Mouse (Mus musculus) forebrain, embryonic 14.5 days (tissue): ENCODE results near the gene Eif2ak4. TPM values are rescaled to one million over a fixed set of nuclear protein-coding genes. Genes with fewer than 3 reads are reported as not detected.

ENCODE experiments used
- ATAC-seq: fragments of 200-750 bp; cut with Nextera tagmentation; 2 replicates; pipeline ENCODE4 v1.8.0; 2017; ENCODE audit warnings: mild to moderate bottlenecking, moderate library complexity
- DNase-seq: peaks from one replicate; pipeline ENCODE4 v3.0.0-alpha.2; 2015; ENCODE audit warnings: low spot score
- H3K27ac ChIP-seq: fragments of 300-500 bp; sonication (generic); 2 replicates; pipeline ENCODE4 v1.5.1; 2014; ENCODE audit warnings: low read depth, mild to moderate bottlenecking, control low read depth, low read length, moderate library complexity
- H3K27me3 ChIP-seq: fragments of 300-500 bp; sonication (generic); replicated peaks from 2 replicates; pipeline ENCODE4 v1.6.1; 2014; ENCODE audit warnings: low read length, control low read depth, mixed read lengths; ENCODE audit not compliant: control insufficient read depth, insufficient read depth
- H3K36me3 ChIP-seq: fragments of 300-500 bp; sonication (generic); 2 replicates; pipeline ENCODE4 v1.6.1; 2014; ENCODE audit warnings: low read length, control low read depth; ENCODE audit not compliant: control insufficient read depth, insufficient read depth
- H3K4me1 ChIP-seq: fragments of 300-500 bp; sonication (generic); 2 replicates; pipeline ENCODE4 v1.6.1; 2014; ENCODE audit warnings: antibody characterized with exemption, low read length, control low read depth; ENCODE audit not compliant: control insufficient read depth, insufficient read depth
- H3K4me2 ChIP-seq: fragments of 300-500 bp; sonication (generic); 2 replicates; pipeline ENCODE4 v1.6.1; 2014; ENCODE audit warnings: mild to moderate bottlenecking, control low read depth, low read length
- H3K4me3 ChIP-seq: fragments of 300-500 bp; sonication (generic); 2 replicates; pipeline ENCODE4 v1.5.1; 2014; ENCODE audit warnings: low read depth, low read length, control low read depth
- H3K9ac ChIP-seq: fragments of 300-500 bp; sonication (generic); 2 replicates; pipeline ENCODE4 v1.6.1; 2014; ENCODE audit warnings: mild to moderate bottlenecking, low read length, control low read depth, moderate library complexity
- H3K9me3 ChIP-seq: fragments of 300-500 bp; sonication (generic); replicated peaks from 2 replicates; pipeline ENCODE4 v1.6.1; 2016; ENCODE audit warnings: low read length, control low read depth, mixed read lengths; ENCODE audit not compliant: control insufficient read depth
- WGBS: fragments of 180-500 bp; shearing (Covaris S2); extraction: QIAGEN DNeasy Blood & Tissue Kit; methylation state at CpG from one replicate; pipeline ENCODE4 v1.1.7; 2014; 5-methylcytosine and 5-hydroxymethylcytosine counted together
- polyA plus RNA-seq: library from polyadenylated mRNA; unstranded; fragments of >200 nt; fragmentation: Nextera tagmentation; extraction: Ambion mirVana; gene quantifications from 2 replicates; pipeline ENCODE4 v1.2.1, GENCODE M21; 2014

Eif2ak4 gene
- polyA plus RNA-seq, result 6.4 and 8.4 TPM in 2 replicates

DNA sequence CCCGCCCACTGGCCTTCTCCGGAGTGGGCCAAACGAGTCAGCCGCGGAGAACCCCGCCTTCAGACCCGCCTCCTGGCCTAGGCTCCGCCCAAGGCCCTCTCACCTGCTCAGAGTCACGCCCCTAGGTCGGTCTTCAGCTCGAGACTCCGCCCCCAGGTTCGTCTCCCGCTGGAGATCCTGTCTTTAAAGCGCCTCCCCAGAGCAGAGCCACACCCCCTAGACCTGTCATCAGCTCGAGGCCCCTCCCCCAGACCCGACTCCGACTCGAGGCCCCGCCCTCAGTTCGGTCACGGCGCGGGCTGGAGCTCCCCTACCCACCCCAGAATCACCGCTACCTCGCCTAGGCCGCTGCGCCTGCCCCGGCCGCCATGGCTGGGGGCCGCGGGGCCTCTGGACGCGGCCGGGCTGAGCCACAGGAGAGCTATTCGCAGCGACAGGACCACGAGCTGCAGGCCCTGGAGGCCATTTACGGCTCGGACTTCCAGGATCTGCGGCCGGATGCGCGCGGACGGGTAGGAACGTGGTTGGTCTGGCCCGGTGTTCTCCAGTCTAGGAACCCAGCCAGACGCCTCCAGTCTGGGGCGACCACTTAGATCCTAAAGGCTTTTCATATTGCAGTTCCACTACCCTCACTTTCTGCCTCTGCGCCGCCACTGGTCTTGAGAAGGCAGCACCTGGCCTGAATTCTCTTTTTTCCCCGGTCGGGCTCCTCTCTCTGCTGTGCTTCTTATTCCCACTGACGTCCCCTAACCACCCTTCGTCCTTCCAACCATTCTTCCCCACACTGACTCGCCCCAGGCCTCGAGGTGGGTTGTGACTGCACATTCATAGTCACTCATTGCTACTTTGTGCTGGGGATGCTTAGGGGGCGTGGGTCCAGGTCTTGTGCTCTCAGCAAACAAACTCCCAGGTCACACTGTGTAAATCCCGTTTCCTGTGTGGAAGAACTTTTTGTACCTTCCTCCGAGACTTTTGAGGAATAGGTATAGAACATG lies at the start of gene Eif2ak4:
TSS of gene Eif2ak4 (plus strand) at position 278 of the 995 bp plus-strand sequence.
- ATAC-seq (peak; percentile 96), DNase-seq (peak; percentile 99)
- peak within 1 kb of the TSS; percentile 74 for H3K27ac ChIP-seq
- no peaks in the 10 kb centered on the region for H3K27me3 ChIP-seq
- H3K36me3 ChIP-seq, result no peaks in the 10 kb centered on the region
- 1% methylated on average over 57 of the region's 61 CpGs for WGBS
- no peaks in the 10 kb centered on the region for H3K9me3 ChIP-seq
- peak within 1 kb of the TSS; percentile 81 for H3K4me3 ChIP-seq
- H3K9ac ChIP-seq, result peak within 1 kb of the TSS; percentile 86
- peaks cover 6% of the 10 kb centered on the region; the same call in 1 of the 2 replicates for H3K4me1 ChIP-seq
- H3K4me2 ChIP-seq, result peak within 1 kb of the TSS; percentile 65

DNA sequence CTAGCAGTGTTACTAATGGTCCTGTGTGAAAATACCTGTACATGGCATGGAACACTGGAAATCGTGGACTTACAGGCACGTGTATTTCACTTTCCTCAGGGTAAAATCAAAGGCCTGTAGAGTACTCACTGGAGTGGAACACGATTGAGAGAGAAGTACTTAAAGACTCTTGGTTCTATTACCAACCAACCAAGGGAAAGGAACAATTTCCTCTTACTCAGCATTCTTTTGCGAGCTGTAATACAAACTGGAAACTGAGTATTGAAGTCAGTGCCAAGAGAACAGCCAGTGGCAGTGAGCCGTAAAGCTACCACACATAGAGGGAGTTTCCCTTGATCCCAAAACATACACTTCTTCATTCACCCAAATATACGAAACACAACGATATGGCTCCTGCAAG lies 47.1 kb upstream of the Eif2ak4 start:
- peaks cover 2% of the 10 kb centered on the region; the same call in 1 of the 2 replicates for H3K4me1 ChIP-seq
- no peak for ATAC-seq
- no peak overlapping the region for H3K27ac ChIP-seq
- no peaks in the 10 kb centered on the region for H3K36me3 ChIP-seq
- WGBS, result 80% methylated on average over 7 of the region's 7 CpGs
- H3K27me3 ChIP-seq, result no peaks in the 10 kb centered on the region
- no peaks in the 10 kb centered on the region for H3K9me3 ChIP-seq
- no peak overlapping the region for H3K4me3 ChIP-seq
- no peak for DNase-seq
- no peak overlapping the region for H3K9ac ChIP-seq
- H3K4me2 ChIP-seq, result no peak overlapping the region

DNA sequence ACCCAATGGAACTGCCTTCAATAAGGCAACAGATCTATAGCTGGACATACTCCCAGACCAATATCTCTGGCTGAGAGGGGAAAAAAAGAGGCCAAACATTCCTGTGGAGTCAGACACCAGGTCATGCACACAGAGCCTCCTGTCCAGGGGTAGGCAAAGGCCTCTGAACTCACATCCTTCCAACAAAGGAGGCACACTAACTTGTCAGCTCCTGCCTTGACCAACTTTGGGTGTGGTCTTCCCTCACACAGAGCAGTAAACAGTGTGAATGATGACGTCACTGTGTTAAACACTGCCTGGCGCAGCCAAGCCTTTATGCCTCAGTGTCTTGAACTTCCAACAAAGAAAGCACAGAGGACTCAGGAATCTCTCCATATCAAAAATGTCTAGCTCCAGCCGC lies 44.5 kb upstream of the Eif2ak4 start:
- no peaks in the 10 kb centered on the region for H3K9me3 ChIP-seq
- no peaks in the 10 kb centered on the region for H3K27me3 ChIP-seq
- WGBS, result 64% methylated on average over 3 of the region's 3 CpGs
- peaks cover 2% of the 10 kb centered on the region; the same call in 1 of the 2 replicates for H3K4me1 ChIP-seq
- DNase-seq (no peak), ATAC-seq (no peak)
- H3K4me3 ChIP-seq, result no peak overlapping the region
- no peak overlapping the region for H3K4me2 ChIP-seq
- H3K27ac ChIP-seq, result no peak overlapping the region
- H3K9ac ChIP-seq, result no peak overlapping the region
- no peaks in the 10 kb centered on the region for H3K36me3 ChIP-seq

DNA sequence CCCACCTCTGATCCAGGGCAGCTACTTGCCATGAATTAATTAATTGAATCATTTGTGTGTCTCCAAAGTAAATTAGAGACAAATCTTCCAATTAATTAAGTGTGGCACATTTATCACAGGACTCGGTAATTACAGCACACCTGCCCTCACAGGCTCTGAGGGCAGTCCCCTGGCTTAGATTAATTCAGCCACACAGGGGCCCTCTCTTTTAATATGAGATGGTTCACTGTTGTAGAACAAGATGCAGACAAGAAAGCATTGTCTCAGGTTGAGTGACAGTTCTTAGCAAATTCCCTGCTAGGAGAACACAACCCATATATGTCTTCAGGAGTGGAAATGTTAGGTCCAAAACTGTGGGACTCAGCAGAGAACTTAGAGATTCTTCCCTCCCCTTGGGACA lies 42.9 kb upstream of the Eif2ak4 start:
- Histone ChIP-seq H3K9ac (no peak overlapping the region), H3K36me3 (no peaks in the 10 kb centered on the region), H3K27me3 (no peaks in the 10 kb centered on the region), H3K4me3 (no peak overlapping the region), H3K4me1 (peaks cover 2% of the 10 kb centered on the region; the same call in 1 of the 2 replicates), H3K4me2 (no peak overlapping the region), H3K27ac (no peak overlapping the region), H3K9me3 (no peaks in the 10 kb centered on the region)
- 5% methylated on average over 1 of the region's 1 CpGs for WGBS
- DNase-seq (no peak), ATAC-seq (no peak)

DNA sequence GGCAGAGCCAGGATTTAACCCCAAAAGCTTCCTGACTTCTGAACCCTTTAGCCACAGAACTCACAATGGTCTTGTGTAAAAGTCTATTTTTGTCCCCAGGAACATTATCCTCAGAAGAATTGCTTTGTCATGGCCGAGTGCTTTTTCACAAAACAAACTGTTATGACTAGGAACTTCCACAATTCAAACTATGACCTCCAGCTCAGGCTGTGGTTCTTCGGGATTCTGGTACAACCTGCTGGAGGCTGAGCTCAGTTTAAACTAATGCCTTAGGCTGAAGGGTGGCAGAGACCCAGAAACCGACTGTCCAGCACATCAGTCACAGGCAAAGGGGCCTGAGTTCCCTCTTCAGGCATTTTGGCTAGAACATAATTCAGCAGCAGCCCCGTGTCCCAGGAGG lies 34.9 kb upstream of the Eif2ak4 start:
- Histone ChIP-seq H3K9me3 (no peaks in the 10 kb centered on the region), H3K4me2 (no peak overlapping the region), H3K9ac (no peak overlapping the region), H3K36me3 (no peaks in the 10 kb centered on the region), H3K4me1 (peaks cover 6% of the 10 kb centered on the region; the same call in 1 of the 2 replicates), H3K27ac (no peak overlapping the region), H3K27me3 (no peaks in the 10 kb centered on the region), H3K4me3 (no peak overlapping the region)
- ATAC-seq, result no peak
- no peak for DNase-seq
- WGBS, result 28% methylated on average over 4 of the region's 4 CpGs

DNA sequence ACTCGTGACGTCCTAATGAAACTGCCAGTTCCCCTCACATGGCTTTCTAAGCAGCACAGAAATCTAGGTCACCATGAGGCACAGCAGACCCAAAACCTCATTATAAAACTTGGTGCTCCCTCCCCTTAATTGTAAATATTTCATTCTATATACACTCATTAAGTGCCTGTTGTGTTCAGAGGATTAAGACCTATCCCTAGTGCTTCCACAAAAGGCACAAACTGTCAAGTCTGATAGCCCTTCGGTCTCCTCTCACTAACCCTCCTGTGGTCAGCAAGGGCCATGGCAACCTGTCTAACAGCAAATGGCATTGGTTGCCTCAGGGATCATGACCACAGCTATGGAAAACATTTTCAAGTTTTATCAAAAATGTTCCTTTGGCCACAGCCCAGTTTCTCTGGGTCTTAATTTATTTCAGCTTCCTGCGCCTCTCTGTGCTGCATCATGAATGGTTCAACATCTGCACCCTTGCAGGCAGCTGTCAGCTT lies 34.5 kb upstream of the Eif2ak4 start:
- no peaks in the 10 kb centered on the region for H3K9me3 ChIP-seq
- no peak for DNase-seq

DNA sequence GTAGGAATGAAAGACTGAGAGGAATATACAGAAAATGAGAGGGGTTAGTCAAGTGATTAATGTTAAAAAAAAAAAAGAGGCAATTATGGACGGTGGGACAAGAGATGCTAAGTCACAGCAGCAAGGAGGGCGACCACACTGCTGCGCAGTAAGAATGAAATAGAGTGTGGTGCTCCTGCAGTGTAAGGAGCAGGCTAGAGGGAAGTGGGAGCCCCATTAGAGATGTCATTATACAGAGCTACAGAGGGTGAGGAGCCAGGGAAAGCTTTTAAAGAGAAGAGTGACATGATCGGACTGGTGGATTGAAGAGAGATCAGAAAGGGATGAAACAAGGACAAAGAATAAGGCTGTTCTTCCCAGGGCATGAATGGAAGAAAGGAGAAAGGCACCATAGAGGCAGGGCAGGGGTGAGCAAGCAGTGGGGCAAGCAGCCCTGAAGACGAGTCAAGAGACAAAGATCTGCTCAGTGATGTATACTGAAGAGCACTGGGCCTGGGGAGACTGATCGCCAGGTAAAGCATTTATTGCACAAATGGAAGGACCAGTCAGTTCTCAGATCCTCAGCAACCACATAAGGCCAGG lies 33.2 kb upstream of the Eif2ak4 start:
- H3K27me3 ChIP-seq, result no peaks in the 10 kb centered on the region
- ATAC-seq, result peak; percentile 61

More for the DNA sequence above, 34.5 kb upstream of the Eif2ak4 start:
- H3K27ac ChIP-seq, result no peak overlapping the region
- no peak overlapping the region for H3K4me2 ChIP-seq
- no peaks in the 10 kb centered on the region for H3K27me3 ChIP-seq
- peaks cover 6% of the 10 kb centered on the region; the same call in 1 of the 2 replicates for H3K4me1 ChIP-seq
- no peak for ATAC-seq
- H3K9ac ChIP-seq, result no peak overlapping the region
- H3K36me3 ChIP-seq, result no peaks in the 10 kb centered on the region
- H3K4me3 ChIP-seq, result no peak overlapping the region
- WGBS, result 45% methylated on average over 4 of the region's 4 CpGs

DNA sequence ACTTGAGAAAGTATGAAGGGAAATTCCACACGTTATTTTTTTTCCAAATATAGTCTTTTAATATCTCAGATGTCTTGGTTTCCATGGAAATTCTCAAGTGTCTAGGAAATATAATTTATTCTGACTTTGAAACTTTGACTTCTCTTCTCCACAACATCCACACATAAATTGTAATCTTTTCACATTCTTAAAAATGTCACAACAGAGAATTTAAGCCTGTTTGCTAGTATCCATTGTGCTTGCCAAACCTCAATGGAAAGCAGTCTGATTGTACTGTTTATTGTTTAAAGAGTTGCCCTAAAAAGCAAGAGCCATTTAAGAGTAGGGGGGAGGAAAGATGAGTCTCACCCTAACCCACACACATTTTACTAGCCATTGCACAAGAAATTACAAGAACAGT lies 16.6 kb upstream of the Eif2ak4 start:
- WGBS, result 66% methylated on average over 1 of the region's 1 CpGs
- no peak overlapping the region for H3K4me2 ChIP-seq
- H3K36me3 ChIP-seq, result no peaks in the 10 kb centered on the region
- H3K27ac ChIP-seq, result no peak overlapping the region
- no peak overlapping the region for H3K4me3 ChIP-seq
- DNase-seq (no peak), ATAC-seq (no peak)
- peaks cover 14% of the 10 kb centered on the region; the same call in 1 of the 2 replicates for H3K27me3 ChIP-seq
- no peak overlapping the region for H3K9ac ChIP-seq
- peaks cover 6% of the 10 kb centered on the region; the same call in 1 of the 2 replicates for H3K4me1 ChIP-seq
- H3K9me3 ChIP-seq, result no peaks in the 10 kb centered on the region

More for the DNA sequence above, 33.2 kb upstream of the Eif2ak4 start:
- Histone ChIP-seq H3K4me3 (no peak overlapping the region), H3K36me3 (no peaks in the 10 kb centered on the region), H3K9me3 (no peaks in the 10 kb centered on the region), H3K4me1 (peaks cover 6% of the 10 kb centered on the region; the same call in 1 of the 2 replicates), H3K4me2 (no peak overlapping the region), H3K27ac (no peak overlapping the region), H3K9ac (no peak overlapping the region)
- WGBS, result 40% methylated on average over 6 of the region's 6 CpGs
- no peak for DNase-seq
